Mouse (Mus musculus) neural tube, embryonic 11.5 days (tissue): ENCODE measurements at regions not wholly inside any gene's neighbourhood (a gene's known extent, or its start where the extent isn't known, plus 50 kb on each side); places are given as distances from the start of the nearest gene placed in this dataset.

Experiments used
- ATAC-seq: fragments of 200-750 bp; cut with Nextera tagmentation; 2 replicates; pipeline ENCODE4 v1.8.0; 2017; ENCODE audit warnings: moderate number of reproducible peaks, mild to moderate bottlenecking, moderate TSS enrichment, moderate library complexity; ENCODE audit not compliant: insufficient read depth, low FRiP score, low TSS enrichment
- DNase-seq: peaks from one replicate; pipeline ENCODE4 v3.0.0-alpha.2; 2015; ENCODE audit warnings: low spot score
- H3K27ac ChIP-seq: fragments of 300-500 bp; sonication (generic); 2 replicates; pipeline ENCODE4 v1.5.1; 2014; ENCODE audit warnings: low read depth, mild to moderate bottlenecking, low read length
- H3K27me3 ChIP-seq: fragments of 300-500 bp; sonication (generic); 2 replicates; pipeline ENCODE4 v1.6.1; 2014; ENCODE audit warnings: mild to moderate bottlenecking, low read length, mixed read lengths; ENCODE audit not compliant: control insufficient read depth, insufficient read depth
- H3K36me3 ChIP-seq: fragments of 300-500 bp; sonication (generic); 2 replicates; pipeline ENCODE4 v1.6.1; 2014; ENCODE audit warnings: mild to moderate bottlenecking, low read length, moderate library complexity, mixed read lengths; ENCODE audit not compliant: control insufficient read depth, insufficient read depth
- H3K4me1 ChIP-seq: fragments of 300-500 bp; sonication (generic); 2 replicates; pipeline ENCODE4 v1.6.1; 2014; ENCODE audit warnings: low read length, mixed read lengths; ENCODE audit not compliant: control insufficient read depth, insufficient read depth
- H3K4me2 ChIP-seq: fragments of 300-500 bp; sonication (generic); 2 replicates; pipeline ENCODE4 v1.6.1; 2014; ENCODE audit warnings: low read depth, mild to moderate bottlenecking, moderate library complexity
- H3K4me3 ChIP-seq: fragments of 300-500 bp; sonication (generic); 2 replicates; pipeline ENCODE4 v1.5.1; 2014; ENCODE audit warnings: low read depth, low read length
- H3K9ac ChIP-seq: fragments of 300-500 bp; sonication (generic); 2 replicates; pipeline ENCODE4 v1.6.1; 2014; ENCODE audit warnings: mild to moderate bottlenecking, low read length
- H3K9me3 ChIP-seq: fragments of 300-500 bp; sonication (generic); 2 replicates; pipeline ENCODE4 v1.6.1; 2016; ENCODE audit warnings: low read length; ENCODE audit not compliant: control insufficient read depth
- WGBS: fragments of 180-500 bp; shearing (Covaris S2); extraction: QIAGEN DNeasy Blood & Tissue Kit; methylation state at CpG from one replicate; pipeline ENCODE4 v1.1.7; 2014; 5-methylcytosine and 5-hydroxymethylcytosine counted together

DNA sequence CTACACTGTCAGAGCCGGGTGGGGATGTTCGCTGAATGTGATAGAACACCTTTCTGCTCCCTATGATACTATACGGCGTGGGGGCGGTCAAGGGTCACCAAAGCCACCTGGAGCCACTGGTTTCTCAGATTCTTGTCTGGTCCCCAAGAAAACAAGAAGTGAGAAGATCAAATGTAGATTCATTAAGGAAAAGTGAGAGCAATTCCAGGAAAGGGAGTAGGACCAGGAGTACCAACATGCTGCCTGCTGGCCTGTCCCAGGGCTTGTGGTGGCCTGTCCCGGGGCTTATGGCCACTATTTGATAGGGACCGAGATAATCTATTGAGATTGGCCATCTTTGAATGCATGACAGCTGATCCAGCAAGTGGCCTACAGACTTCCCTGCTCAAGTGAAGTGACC, 58.8 kb upstream of the Fut8 start:
- 95% methylated on average over 7 of the region's 7 CpGs for WGBS

DNA sequence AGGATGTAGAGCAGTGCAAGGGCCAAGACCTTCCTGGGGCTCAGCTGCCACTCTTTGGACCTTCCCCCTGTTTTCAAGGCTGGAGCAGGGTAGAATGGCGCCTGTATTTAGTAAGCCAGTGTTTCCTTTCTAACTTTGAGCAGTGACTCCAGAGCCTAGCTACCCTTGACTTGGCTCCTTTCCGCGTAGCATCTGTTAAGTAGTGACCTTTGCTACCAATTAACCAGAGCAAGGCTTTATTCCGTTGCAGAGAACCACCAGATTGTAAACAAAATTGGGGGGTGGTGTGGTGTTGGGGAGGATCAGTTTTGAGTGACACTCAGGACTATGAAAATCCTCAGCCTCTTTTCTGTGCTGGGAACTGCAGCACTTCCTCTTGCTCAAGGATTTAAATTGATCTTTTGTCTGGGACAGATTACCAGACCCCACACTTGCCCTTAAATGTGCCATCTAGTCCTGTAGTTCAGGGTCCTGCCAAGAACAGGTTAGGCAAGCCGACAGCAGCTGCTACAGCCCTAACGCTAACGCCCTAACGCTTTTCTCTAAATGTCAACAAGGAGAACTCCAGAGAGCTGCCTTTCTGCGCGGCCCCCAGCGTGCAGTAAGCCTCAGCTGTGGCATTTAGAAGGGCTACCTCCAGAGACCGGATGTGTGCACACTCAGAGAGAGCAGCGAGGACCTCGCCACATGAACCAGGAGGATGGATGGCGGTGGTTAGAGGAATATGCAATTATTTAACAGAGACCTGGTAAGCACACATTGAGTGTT, 59.9 kb upstream of the Fut8 start:
- Histone ChIP-seq H3K27ac (no peak overlapping the region), H3K4me1 (no peaks in the 10 kb centered on the region), H3K4me2 (no peak overlapping the region), H3K4me3 (no peak overlapping the region), H3K27me3 (no peaks in the 10 kb centered on the region), H3K36me3 (no peaks in the 10 kb centered on the region), H3K9me3 (no peaks in the 10 kb centered on the region), H3K9ac (no peak overlapping the region)
- DNase-seq (peak; percentile 14), ATAC-seq (no peak)
- WGBS = 47% methylated on average over 15 of the region's 15 CpGs

More for the DNA sequence above, 58.8 kb upstream of the Fut8 start:
- H3K36me3 ChIP-seq = no peaks in the 10 kb centered on the region
- no peaks in the 10 kb centered on the region for H3K4me1 ChIP-seq
- no peak overlapping the region for H3K4me2 ChIP-seq
- H3K9me3 ChIP-seq = no peaks in the 10 kb centered on the region
- H3K27ac ChIP-seq = no peak overlapping the region
- ATAC-seq (no peak), DNase-seq (no peak)
- no peak overlapping the region for H3K4me3 ChIP-seq
- no peaks in the 10 kb centered on the region for H3K27me3 ChIP-seq
- H3K9ac ChIP-seq = no peak overlapping the region

DNA sequence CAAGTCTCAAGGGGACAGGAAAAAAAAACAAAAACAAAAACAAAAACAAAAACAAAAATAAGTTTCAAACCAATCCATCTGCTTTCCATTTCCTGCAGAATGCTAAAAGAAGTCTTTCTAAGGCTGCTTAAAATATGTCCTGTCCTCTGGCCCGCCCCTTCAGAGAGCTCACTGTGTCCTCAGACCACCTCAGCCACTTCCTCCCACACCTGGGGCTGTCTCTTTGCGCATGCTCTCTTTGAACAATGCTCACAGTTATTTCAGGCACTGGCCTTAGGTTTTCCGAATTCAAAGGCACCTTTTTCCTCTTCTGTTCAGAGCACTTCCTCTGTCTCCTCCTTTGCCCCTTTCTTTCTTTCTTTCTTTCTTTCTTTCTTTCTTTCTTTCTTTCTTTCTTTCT, 60.6 kb upstream of the Fut8 start:
- Histone ChIP-seq H3K27me3 (no peaks in the 10 kb centered on the region), H3K27ac (no peak overlapping the region), H3K36me3 (no peaks in the 10 kb centered on the region), H3K4me1 (no peaks in the 10 kb centered on the region), H3K4me3 (no peak overlapping the region), H3K9ac (no peak overlapping the region), H3K4me2 (no peak overlapping the region), H3K9me3 (no peaks in the 10 kb centered on the region)
- ATAC-seq (no peak), DNase-seq (no peak)
- whole genome bisulfite sequencing = 60% methylated on average over 3 of the region's 3 CpGs

DNA sequence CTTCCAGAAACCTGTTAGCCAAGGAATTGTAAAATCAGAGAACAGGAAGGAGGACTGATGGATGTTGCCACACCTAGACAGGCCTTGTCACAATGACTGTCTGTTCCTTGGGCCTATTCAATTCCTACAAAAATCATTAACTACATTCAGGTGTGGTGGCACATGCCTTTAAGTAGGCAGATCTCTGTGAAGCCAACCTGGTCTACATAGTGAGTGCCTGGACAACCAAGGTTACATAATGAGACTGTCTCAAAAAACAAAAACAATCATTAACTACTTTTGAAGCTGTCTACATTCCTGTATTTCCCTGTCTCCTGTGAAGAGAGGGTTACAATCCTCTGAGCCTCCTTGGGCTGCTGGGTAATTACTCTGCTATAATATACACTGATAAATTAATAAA, 63.9 kb upstream of the Fut8 start:
- Histone ChIP-seq H3K9ac (no peak overlapping the region), H3K4me2 (no peak overlapping the region), H3K4me1 (no peaks in the 10 kb centered on the region), H3K4me3 (no peak overlapping the region), H3K9me3 (no peaks in the 10 kb centered on the region), H3K36me3 (no peaks in the 10 kb centered on the region), H3K27ac (no peak overlapping the region), H3K27me3 (no peaks in the 10 kb centered on the region)
- no peak for ATAC-seq
- no peak for DNase-seq

DNA sequence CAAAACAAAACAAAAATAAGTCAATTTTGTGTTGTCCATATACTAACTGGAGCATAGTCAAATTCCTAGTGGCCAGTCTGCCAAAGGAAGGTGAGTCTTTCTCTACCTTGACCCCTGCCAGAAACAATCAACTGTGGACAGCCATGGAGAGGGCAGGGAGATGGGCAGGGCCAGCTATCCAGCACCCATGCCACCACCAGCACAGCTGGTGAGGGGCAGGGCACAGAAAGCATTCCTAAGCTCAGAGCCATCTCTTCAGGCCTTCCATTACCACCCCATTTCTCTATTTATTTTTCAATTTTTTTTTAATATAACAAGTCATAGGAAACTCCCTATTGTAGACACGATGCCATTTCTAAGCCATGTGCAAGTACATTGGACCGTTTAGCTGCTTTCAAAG, 65.4 kb upstream of the Fut8 start:
- Histone ChIP-seq H3K36me3 (no peaks in the 10 kb centered on the region), H3K27me3 (no peaks in the 10 kb centered on the region), H3K4me1 (no peaks in the 10 kb centered on the region), H3K9ac (no peak overlapping the region), H3K9me3 (no peaks in the 10 kb centered on the region), H3K27ac (no peak overlapping the region), H3K4me3 (no peak overlapping the region), H3K4me2 (no peak overlapping the region)
- DNase-seq (no peak), ATAC-seq (no peak)
- WGBS = 93% methylated on average over 2 of the region's 2 CpGs

DNA sequence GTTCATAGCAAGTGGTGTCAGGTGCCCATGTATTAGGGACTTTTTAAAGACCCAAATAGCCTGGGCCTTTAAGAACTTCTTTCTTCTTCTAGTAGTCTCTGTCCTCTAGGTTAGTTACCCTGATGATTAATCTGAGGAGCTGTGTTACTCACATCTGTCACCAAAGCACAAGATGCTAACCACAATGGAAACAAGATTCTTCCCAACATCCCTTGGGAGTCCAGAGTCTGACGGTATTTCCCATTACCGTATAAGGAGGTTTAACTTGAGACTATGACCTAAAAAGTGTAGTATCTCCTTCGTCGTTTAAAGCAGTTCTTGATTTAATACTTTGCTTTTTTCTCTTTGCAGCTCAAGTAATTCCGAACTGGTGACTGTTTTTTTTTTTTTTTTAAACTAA, 67.7 kb upstream of the Fut8 start:
- no peaks in the 10 kb centered on the region for H3K36me3 ChIP-seq
- DNase-seq = no peak
- no peak overlapping the region for H3K4me3 ChIP-seq
- no peak overlapping the region for H3K9ac ChIP-seq
- H3K27ac ChIP-seq = no peak overlapping the region
- WGBS = 85% methylated on average over 5 of the region's 5 CpGs
- no peak for ATAC-seq
- no peaks in the 10 kb centered on the region for H3K9me3 ChIP-seq
- H3K4me1 ChIP-seq = no peaks in the 10 kb centered on the region
- no peaks in the 10 kb centered on the region for H3K27me3 ChIP-seq
- H3K4me2 ChIP-seq = no peak overlapping the region

DNA sequence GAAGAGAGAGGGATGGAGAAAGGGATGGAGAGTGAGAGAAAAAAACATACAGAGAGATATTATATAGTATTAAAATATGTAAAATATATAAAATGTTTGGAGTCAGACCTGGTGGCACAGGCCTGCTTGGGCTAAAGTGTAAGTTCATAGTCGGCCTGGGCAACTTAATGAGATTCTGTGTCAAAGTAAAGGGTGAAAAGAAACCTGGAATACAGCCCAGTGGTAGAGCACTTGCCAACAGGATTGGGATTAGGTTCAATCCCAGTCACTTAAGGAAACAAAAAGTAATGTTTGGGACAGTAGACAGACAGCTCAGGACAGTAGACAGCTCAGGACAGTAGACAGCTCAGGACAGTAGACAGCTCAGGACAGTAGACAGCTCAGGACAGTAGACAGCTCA, 69.6 kb upstream of the Fut8 start:
- Histone ChIP-seq H3K4me3 (no peak overlapping the region), H3K4me2 (no peak overlapping the region), H3K36me3 (no peaks in the 10 kb centered on the region), H3K27me3 (no peaks in the 10 kb centered on the region), H3K27ac (no peak overlapping the region), H3K4me1 (no peaks in the 10 kb centered on the region), H3K9me3 (no peaks in the 10 kb centered on the region), H3K9ac (no peak overlapping the region)
- ATAC-seq = no peak
- WGBS = 82% methylated on average over 1 of the region's 1 CpGs
- DNase-seq = no peak

DNA sequence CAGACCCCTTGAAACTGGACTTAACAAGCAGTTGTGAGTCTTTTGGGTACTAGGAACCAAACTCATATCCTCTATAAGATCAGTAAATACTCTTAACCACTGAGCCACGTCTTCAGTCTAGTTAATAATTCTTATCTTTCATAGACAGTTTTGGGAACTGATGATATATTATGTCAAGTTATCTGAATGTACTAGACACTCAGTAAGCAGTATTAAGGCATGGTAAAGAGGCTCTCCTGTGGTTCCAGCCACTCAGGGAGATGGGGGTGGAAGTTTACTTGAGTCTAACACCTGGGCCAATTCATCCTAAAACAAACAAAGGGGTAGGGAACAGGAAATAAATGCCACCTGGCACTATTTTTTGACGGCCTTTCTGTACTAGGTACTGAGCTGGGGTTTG, 81.2 kb upstream of the Fut8 start:
- ATAC-seq = no peak
- H3K9ac ChIP-seq = no peak overlapping the region
- H3K4me2 ChIP-seq = no peak overlapping the region
- H3K4me3 ChIP-seq = no peak overlapping the region
- 76% methylated on average over 2 of the region's 2 CpGs for WGBS
- H3K27ac ChIP-seq = no peak overlapping the region
- H3K9me3 ChIP-seq = no peaks in the 10 kb centered on the region
- H3K27me3 ChIP-seq = no peaks in the 10 kb centered on the region
- no peaks in the 10 kb centered on the region for H3K4me1 ChIP-seq
- no peak for DNase-seq
- no peaks in the 10 kb centered on the region for H3K36me3 ChIP-seq

DNA sequence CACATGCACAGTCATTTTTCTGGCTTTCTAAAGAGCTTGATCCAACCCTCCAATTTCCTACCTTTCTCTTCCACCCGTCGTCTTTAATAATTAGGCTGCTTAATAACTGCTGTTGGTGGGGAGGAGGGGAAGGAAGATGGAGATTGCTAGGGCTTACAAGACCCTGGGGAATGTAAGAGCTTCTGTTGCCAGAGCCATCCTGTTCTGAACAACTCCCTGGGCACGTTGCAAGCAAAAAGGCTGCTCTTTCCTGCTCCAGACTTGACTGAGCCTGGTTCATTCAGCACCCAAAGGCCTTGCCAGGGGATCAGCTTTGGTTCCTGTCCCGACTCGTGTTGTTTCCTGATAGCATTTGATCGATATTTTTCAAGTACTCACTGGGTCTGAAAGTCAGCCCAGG, 82.3 kb upstream of the Fut8 start:
- Histone ChIP-seq H3K9me3 (no peaks in the 10 kb centered on the region), H3K36me3 (no peaks in the 10 kb centered on the region), H3K4me1 (no peaks in the 10 kb centered on the region), H3K4me3 (no peak overlapping the region), H3K27me3 (no peaks in the 10 kb centered on the region), H3K9ac (no peak overlapping the region), H3K4me2 (no peak overlapping the region), H3K27ac (no peak overlapping the region)
- ATAC-seq = no peak
- DNase-seq = no peak
- 82% methylated on average over 6 of the region's 6 CpGs for WGBS
